Mouse (Mus musculus) granulocyte monocyte progenitor cell, adult 5-6 weeks (primary cell): ENCODE data around the gene Nedd9. TPM values are rescaled to one million over a fixed set of nuclear protein-coding genes. Genes with fewer than 3 reads are reported as not detected.

Experiments
- ATAC-seq: replicated peaks from 2 replicates; pipeline ENCODE4 v1.8.0; 2016; ENCODE audit warnings: mild to moderate bottlenecking, moderate TSS enrichment, inconsistent platforms; ENCODE audit not compliant: poor library complexity, severe bottlenecking
- total RNA-seq, 2 experiments: library from RNA; stranded (forward) in 1 of 2; stranded (reverse) in 1 of 2; fragments of 200-712, 200-1000 nt in 1 of 2; fragments of >200 nt in 1 of 2; fragmentation: Nextera tagmentation in 1 of 2; gene quantifications; 2 replicates each; pipeline ENCODE4 v1.2.3; 2014 to 2017

Gene Nedd9
- total RNA-seq, 2 experiments from 2014 or later = 22.2 to 37.8 TPM

DNA sequence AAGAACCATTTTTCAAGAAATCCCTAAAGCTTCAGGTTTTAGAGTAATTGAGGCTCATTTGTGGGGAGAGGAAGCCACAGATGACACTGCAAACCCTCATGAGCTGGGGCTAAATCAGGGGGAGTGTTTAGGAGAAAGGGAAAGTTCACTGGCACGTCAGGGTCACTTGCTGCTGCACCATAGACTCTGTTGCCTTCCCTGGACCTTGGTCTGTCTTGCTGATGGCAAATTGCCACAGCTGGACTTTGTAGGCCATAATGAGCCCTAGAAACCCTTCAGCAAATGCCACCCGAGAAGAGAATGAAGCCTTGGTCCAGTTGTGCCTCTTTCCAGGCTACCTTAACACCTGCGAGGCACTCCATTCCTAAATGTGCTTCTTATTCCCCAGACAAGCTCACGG lies 66.8 kb downstream of the Nedd9 start:
- ATAC-seq = no peak

DNA sequence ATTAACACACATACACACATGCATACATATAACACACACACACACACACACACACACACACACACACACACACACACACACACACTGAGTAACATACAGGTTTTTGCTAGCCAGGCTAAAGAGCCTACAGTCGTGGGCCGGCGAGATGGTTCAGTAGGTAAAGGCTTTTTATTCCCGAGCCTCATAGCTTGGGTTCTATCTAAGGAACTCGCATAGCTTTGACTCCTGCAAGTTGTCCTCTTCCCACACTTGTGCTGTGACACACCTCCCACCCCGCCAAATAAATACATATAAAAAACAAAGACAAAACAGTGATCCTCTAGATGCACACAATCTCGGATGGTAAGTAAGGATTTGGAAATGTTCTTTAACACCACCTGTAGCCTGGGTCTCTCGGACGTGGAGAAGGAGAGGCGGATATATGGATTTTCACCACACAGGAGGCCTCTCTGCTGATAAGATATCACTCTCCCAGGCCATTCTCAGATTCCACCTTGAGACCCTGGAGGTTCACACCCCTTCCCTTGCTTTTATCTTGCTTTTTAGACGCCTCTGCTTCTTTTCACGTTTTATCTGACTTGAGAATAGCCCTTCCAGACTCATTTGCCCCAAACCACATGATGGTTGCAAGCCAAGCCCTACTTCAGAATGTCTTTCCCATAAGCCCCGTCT lies 68.8 kb downstream of the Nedd9 start:
- no peak for ATAC-seq

DNA sequence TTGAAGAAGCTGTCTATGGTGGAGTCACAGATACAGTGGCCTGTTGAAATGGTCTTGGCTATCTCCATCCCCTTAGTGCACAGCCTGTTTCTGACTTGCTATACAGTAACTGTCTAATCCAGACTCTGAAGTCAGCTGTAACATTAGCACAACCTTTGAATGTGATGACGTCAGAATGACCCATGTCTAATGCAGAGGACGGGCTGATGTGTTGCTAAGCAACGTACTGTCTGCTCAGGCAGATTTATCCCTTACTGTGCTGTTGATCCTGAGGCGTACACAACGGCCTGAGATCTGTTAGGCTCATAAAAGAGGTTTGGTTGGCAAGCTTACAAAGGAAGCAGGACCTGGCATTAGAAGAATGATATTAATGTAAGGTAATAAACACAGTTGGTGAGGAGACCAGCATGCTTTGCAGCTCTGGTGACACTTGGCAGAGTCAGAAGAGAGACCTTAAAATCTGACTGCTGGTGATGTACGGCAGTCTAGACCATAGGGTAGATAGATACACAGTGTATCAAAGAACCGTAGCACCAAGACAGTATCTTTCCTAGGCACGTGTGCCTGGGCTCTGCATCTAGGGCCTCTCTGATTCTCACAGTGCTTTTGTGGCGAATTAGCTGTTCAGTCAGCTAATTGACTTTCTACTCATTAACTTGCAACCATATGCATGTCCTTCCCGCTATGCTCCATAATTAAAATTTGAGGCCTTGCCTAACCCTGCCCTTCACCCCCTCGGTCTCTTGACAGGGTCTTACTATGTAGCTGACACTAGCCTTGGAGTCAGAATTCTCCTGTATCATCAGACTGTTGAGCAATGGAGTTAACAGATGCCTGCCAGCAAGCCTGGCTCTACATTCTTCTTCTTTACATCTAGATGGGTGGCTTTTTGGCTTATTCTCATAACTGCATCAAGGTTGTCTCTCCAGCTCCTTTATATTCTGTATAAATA lies 70.8 kb downstream of the Nedd9 start:
- ATAC-seq = no peak

DNA sequence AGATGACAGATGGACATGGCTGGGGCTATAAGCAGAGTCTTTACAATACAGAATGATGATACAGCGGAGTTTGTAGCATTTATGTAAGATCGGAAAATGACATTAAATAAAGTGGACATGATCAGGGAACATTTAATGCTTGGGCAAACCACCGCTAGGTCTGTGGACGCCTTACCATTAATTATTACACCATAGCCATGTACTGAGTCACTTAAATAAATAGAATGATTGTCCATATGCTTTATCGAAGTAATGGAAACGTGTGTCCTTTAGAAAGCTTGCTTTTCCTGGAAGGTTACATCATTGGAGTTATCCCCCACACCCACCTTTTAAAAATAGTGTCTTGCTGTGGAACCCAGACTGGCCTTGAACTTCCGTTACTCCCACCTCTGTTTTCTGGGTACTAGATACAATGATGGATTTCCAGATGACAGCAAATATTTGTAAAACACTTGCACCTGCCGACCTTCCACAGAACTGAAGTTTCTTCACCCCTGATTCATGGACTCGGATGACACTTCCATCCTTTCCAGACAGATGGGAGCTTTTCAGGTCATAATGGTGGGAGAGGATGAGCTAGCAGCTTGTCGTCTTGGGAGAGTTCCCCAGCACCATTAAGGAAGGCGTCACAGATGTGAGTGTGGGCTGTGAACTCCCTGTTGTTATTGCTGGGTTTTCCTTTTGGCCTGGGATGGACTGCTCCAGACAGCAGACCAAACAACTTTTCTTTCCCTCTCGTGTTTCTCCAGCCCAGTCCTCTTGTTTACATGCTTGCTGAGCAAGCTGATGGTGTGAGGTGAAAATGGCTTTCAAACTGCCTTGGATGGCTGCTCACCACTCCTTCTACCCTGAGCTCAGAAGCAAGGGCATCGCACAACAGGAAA lies 76.7 kb downstream of the Nedd9 start:
- no peak for ATAC-seq

DNA sequence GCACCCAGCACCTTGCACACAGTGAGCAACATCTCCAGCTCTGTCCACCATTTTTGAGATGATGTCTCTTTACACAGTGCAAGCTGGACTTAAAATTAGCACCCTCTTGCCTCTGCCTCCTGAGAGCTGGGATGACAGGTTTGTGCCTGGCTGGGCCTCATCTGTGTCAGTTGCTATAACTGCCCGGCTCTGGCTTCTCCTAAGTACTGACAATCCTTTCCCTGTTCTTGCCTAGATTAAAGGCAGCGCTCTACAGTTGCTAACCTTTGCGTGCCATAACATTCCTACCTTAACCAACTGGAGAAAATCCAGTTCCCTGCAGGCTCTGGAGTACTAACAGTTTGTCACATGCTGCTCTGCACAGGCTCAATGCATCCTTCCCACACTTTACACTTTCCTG lies 77.9 kb downstream of the Nedd9 start:
- no peak for ATAC-seq

DNA sequence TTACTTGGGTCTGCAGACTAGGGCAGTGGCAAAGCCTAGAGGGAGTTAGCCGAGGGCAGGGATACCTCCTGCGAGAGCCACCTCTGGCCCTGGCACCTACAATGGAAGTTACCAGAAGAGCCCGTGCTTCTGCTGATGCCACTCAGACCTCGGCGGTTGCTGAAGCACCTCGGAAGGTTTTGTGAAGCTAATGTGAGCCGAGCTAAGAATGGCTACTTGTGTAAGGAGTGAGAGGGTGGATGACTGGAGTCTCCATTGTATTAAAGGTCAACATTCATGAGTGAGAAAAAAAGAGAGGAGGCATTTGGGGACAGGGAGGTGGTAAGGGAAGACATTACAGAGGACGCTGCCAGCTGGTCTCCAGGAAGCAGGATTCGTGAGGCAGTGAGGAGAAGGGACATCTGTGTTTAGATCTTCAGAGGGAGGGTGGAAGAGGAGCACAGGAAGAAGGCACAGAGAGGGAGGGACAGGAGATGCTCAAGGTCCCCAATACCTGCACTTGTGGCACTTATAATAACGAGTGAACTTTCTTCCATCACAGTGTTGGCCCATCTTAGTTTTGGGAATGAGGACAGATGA lies 78.7 kb downstream of the Nedd9 start:
- no peak for ATAC-seq

DNA sequence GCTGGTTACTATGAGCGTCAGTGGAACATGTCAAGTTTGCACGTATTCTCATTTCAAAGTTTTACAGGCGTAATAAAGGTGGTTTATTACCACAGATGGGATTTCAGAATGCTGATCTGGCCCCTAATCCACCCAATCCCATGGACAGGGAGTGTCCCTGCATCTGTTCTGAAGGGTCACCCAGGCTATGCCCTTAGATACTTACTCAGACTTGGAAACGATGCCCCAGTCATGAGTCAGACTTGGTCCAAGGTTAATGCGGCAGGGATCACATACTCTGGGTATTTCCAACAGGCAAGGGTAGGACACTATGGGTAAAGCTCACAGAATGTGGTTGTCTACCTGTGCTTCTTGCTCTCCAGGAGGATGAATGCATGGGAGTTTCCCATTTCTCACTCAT lies 82.2 kb downstream of the Nedd9 start:
- ATAC-seq = no peak

DNA sequence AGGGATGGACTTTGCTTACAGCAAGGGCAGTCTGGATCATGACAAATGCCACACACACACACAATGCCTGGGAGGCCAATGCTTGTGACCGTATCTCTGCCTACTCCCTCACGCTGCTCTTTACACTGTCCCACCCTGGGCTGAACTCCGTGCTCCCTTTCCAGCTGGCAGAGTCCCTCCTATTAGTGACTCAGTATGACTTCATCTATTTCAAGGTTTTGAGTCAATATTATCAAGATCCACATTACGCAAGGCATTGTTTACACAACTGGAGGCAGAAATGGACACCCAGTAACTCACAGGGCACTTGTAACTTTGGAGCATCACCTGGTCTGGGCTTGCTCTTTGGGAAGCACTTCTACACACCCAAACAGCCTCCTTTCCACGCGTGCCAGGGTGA lies 83.3 kb downstream of the Nedd9 start:
- no peak for ATAC-seq

DNA sequence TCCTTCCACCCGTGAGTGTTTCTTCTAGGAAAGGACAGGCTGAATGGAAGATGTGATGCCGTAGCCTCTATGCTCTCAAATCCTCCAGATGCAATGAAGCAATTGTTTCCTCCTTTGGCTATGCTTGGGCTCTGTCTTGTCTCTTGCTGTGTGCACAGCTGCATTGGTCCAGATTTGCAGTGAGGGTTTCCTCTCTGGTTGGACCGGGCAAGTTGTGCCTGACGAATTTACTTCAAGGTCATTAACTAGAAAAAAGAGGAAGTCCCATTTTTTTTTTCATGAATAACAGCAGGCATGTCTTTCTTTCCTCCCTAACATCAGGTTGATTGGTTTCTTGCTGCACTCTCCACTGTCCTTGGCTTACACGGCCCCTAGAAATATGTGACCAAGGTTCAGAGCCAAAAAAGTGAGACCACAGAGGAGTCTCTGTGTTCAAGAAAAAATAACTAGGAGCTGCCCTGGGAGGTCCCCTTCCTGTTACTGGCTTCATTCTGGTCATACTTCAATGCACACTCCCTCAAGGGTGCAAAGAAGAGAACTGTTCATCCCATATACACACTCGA lies 84.6 kb downstream of the Nedd9 start:
- peak; percentile 88 for ATAC-seq

DNA sequence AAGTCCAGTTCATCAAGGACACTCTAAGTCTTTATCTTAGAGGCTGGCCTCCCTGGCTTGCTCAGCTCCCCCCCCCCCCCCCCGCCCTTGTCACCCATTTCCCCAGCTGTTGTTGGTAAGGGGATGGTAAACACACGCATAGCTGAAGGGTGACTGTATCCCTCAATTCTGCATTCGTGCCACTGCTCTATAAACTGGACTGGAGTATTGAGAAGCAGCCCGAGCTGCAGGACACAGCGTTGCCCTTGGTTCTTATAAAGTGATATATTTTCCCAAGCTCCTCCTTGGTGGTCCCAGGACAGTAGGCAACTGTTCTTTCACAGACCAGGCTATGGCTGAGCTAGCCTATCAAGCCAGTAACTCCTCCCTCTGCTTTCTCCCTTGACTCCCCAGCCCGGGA lies 85.4 kb downstream of the Nedd9 start:
- ATAC-seq = no peak

DNA sequence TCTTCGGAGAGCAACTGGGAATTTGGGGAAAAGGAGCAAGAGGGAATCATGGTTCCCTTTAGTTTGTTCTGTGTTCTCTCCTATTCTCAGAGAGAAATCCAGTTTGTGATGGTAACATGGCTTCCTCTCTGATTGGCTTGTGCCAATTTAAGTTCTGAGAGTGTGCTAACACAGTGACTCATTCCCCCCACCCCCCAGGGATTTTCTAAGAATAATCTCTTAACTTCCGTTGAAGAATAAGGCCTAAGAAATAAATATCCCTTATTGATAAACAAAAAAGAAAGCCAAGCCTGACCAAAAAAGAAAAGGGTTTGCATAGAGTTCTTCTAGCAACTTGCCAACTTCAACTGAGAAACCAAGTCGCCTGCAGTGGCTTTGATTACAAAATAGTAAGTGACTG lies 86.9 kb downstream of the Nedd9 start:
- no peak for ATAC-seq

DNA sequence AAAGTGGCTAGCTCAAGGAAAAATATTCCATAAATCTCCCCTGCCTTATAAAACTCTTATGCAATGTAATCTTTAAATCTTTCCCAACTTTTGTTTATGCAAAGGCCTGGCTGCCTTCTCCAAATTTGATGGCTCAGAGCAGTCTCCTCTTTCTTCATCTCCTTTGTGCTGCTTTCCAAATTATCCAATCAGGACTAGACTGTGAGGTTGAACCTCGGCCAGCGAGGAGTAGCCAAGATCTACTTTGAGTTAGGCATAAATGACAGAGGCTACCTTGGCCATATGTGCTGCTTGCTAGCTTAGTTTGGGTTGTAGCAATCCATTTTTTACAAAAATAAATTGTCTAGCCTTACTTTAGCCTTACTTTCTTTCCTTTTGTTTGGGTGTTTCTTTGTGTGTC lies 95.0 kb downstream of the Nedd9 start:
- no peak for ATAC-seq

DNA sequence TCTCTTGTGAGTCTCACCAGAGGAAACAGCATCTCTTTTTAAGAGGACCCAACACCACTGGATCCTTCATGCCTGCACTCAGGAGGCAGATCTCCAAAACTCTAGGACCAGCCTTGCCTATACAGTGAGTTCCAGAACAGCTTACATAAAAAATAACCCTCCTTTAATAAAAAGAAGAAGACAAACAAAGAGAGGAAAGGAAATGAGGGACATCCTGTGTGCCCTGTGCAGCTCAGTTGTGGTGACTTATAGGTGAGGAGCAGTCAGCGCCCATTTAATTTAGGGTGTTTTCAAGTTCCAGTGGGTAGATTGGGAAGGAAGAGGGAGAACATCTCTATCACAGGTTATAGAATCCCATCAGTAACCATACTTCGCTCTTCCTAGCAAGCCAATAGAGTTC lies 96.5 kb downstream of the Nedd9 start:
- no peak for ATAC-seq

DNA sequence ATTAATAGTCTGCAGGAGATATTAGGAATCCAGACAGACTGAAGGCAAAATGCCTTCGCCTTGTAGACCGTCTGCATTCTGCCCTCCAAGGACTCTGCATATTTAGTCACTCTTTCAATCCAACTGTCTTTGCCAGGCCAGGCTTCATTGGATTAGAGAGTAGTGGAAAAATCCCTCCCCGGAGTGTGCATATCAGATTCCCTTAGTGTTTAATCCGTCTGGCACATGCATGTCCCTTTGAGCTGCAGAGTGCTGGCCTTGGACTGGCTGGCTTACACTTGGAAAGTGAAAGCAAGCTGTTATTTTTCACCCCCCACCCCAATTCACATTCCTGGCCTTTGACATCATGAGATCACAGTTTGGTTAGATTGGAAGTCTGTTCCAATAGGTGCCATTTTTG lies 100.6 kb downstream of the Nedd9 start:
- ATAC-seq = no peak

DNA sequence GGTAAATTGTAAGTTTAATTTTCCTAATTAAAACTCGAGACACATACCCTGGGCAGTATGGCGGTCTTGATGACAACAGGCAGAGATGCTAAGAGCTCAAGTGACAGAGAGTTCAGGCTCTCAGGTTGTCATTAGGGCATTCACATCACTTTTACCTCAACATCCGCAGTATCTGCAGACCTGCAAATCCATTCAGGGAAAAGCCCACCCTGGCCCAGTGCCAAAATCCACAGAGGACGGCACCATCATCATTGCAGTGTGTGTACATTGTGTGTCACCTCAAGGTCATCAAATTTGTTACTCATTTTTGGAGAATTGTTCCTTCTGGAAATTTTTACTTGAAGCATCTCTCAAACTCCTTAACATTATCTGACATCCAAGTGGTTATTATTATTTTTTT lies 102.3 kb downstream of the Nedd9 start:
- ATAC-seq = no peak

DNA sequence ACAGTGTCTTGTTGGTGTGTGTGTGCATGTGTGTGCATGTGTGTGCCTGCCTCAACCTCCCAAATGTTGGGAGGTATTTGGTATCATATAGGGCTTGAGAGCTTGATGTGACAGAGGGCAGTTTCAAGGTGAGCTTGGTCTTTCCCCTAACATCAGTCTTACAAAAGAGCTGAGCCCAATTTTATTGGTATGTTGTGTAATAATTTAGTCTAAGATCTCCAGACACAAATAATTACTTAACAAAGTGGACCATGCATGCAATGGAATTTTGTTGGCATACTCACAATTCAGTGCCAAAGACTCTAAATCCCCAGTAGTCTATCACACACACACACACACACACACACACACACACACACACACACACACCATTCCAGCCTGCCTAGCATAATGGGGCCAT lies 104.5 kb downstream of the Nedd9 start:
- no peak for ATAC-seq

DNA sequence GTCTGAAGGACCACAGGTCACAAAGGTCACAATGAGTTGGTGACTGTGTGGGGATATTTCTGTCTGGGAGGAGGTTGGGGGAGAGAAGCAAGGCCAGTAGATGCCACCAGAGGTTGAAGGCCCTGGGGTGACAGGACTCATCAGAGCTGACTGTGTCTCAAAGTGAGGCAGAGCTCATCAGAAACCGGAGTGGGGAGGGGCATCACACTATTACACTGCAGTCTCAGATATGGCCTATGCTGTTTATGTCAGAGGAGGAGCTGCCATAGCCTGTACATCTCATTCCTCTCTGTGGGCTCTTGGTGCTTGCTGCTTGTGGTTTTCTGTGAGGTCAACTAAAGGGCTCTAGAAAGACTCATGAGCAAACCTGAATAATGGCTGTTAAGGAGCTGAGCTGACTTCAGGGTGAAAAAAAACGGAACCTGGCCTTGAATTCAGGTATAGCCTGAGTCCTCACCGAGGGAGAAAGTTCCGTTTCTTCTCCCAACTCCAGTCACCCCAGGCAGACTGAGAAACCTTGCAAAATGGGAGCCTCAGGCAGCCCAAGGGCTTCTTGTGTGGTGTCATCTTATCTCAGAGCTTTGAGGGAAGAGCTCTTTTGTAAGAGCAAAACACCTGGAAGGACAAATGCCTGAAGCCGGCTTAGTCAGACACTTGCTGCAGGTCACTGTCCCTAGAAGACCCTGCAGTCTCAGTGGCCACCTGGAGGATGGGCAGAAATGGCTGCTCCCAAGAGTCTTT lies 105.2 kb downstream of the Nedd9 start:
- peak; percentile 36 for ATAC-seq

DNA sequence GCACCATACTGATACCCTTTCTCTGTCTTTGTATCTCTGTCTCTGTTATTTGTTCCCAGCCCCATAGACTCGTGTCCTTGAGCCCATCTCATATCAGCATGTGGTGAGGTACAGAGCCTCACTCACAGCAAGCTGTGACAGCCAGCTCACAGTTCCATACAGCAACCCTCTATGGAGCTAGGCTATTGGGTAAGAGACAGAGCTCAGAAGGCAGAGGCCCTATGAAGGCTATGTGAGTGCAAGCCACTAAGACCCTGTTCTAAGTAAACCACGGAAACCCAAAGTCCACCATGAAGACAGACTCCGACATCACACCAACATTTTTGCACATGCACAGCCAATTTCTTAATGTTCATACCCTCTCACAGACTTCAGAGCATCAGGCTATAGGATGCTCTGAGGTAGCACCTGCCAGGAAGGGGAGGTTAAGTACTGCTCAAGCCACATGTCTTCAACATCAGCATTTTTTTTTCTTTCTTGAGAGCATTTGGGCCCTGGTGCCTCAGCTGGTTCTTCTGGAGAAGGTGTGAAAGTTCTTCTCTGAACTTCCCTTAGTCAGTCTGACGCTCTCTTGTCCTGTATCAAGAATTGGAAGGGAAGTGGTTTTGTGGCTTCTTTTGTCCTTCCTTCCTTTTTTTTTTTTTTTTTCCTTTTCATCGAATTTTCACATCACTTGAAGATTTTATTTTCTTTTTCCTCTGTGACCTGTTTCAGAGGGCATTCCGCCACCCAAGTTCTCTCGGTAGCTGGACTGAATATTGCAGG lies 105.9 kb downstream of the Nedd9 start:
- ATAC-seq = peak; percentile 81
